Mouse (Mus musculus): Measurements from ENCODE around the gene Clk2.

- no peak for TF ChIP-seq CTCF (IDR thresholded peaks at IDR 0.05; ENCODE audit: low read depth, low read length)
- TF ChIP-seq POLR2A (IDR thresholded peaks at IDR 0.05; ENCODE audit: insufficient read depth, low read length), result no peak
- TF ChIP-seq EP300 (IDR thresholded peaks at IDR 0.05; ENCODE audit: insufficient read depth, low read depth, low read length), result no peak
Observed at GRCm38 (mm10) chr3:89178107-89178385, 13.5 kb downstream of the Clk2 start.

All from ES-Bruce4 (cell line).